Mouse (Mus musculus) cortical plate, adult 2 months (tissue): ENCODE results near the gene Zfp568.

Experiments
- CTCF ChIP-seq: fragments of 200-500 bp; IDR thresholded peaks from 2 replicates; pipeline ENCODE4 v1.5.1; 2011; ENCODE audit warnings: mild to moderate bottlenecking, control low read depth, low read length; ENCODE audit not compliant: insufficient read depth; ENCODE audit errors: extremely low read depth
- POLR2A ChIP-seq: fragments of 200-500 bp; IDR thresholded peaks from 2 replicates; pipeline ENCODE4 v1.6.1; 2011; ENCODE audit warnings: mild to moderate bottlenecking, low read length, control low read depth; ENCODE audit not compliant: insufficient read depth; ENCODE audit errors: extremely low read depth

- no peak for TF ChIP-seq CTCF
- TF ChIP-seq POLR2A, result no peak
These were observed 40.0 kb downstream of the Zfp568 start for GRCm38 (mm10) chr7:30023800-30024199.
